In genomic region chr4:54878531-54878930, GRCm38 (mm10) we compare ENCODE assay signal across 22 mouse cellular contexts.
"Had no signal": no experiment of that assay in that cellular context is flagged by ENCODE, and none has a peak within 500 bp of the region (broad histone marks: within the 10 kb centered on the region; RNA-seq: fewer than 3 reads in every experiment).

No protein-coding gene starts in this region.

- H3K4me3 ChIP-seq: gastrocnemius, adult 2 months; heart, embryonic 10.5 days; heart, embryonic 12.5 days; hindbrain, embryonic 10.5 days; hindbrain, embryonic 12.5 days; hindbrain, embryonic 15.5 days; limb, embryonic 13.5 days; limb, embryonic 15.5 days; liver, embryonic 12.5 days had no signal

- DNase-seq: gastrocnemius, adult 2 months; gastrocnemius, postnatal 10 days; gastrocnemius, postnatal 25 days; heart, postnatal 10 days; heart, postnatal 4 days; kidney, adult 18-20 months; kidney, adult 8-10 months; kidney, postnatal 10 days; kidney, postnatal 36 days; layer of hippocampus, adult 9-11 months; layer of hippocampus, postnatal 36 days; left cerebral cortex, postnatal 4 days had no signal

- H3K27ac ChIP-seq: gastrocnemius, adult 2 months; heart, embryonic 10.5 days; hindbrain, embryonic 10.5 days; hindbrain, embryonic 12.5 days; hindbrain, embryonic 15.5 days; hindbrain, postnatal 0 days; limb, embryonic 13.5 days; limb, embryonic 15.5 days; liver, embryonic 12.5 days; liver, embryonic 14.5 days had no signal

- H3K4me1 ChIP-seq: heart, embryonic 10.5 days; hindbrain, embryonic 10.5 days; hindbrain, embryonic 12.5 days; hindbrain, embryonic 15.5 days; limb, embryonic 13.5 days; limb, embryonic 15.5 days; liver, embryonic 12.5 days had no signal
